Mouse (Mus musculus) ES-Bruce4 (cell line): ENCODE results near the gene Abcc9. TPM values are rescaled to one million over a fixed set of nuclear protein-coding genes. Genes with fewer than 3 reads are reported as not detected.

Experiments used
- H3K27ac ChIP-seq: 2 replicates; pipeline ENCODE4 v1.5.1; 2012; ENCODE audit warnings: low read length, inconsistent platforms; ENCODE audit not compliant: insufficient read depth
- H3K27me3 ChIP-seq: 2 replicates; pipeline ENCODE4 v1.6.1; 2012; ENCODE audit warnings: mild to moderate bottlenecking, low read length, inconsistent platforms; ENCODE audit not compliant: control insufficient read depth, poor library complexity, insufficient read depth, severe bottlenecking
- H3K36me3 ChIP-seq: 2 replicates; pipeline ENCODE4 v1.6.1; 2012; ENCODE audit warnings: inconsistent platforms, mild to moderate bottlenecking, low read length, moderate library complexity; ENCODE audit not compliant: control insufficient read depth, poor library complexity, insufficient read depth, severe bottlenecking
- H3K4me1 ChIP-seq: one replicate; pipeline ENCODE4 v1.8.1; 2011; ENCODE audit warnings: low read length; ENCODE audit not compliant: control insufficient read depth, insufficient read depth
- H3K4me3 ChIP-seq: 2 replicates; pipeline ENCODE4 v1.5.1; 2011; ENCODE audit warnings: low read depth, mild to moderate bottlenecking, low read length
- H3K9ac ChIP-seq: 2 replicates; pipeline ENCODE4 v1.6.1; 2012; ENCODE audit warnings: low read depth, mild to moderate bottlenecking, inconsistent platforms; ENCODE audit not compliant: poor library complexity, severe bottlenecking
- H3K9me3 ChIP-seq: replicated peaks from 2 replicates; pipeline ENCODE4 v1.6.1; 2012; ENCODE audit warnings: mild to moderate bottlenecking, low read length, inconsistent platforms; ENCODE audit not compliant: control insufficient read depth, poor library complexity, insufficient read depth, severe bottlenecking
- CTCF ChIP-seq: IDR thresholded peaks from one replicate; pipeline ENCODE4 v1.8.1; 2011; ENCODE audit warnings: low read depth, low read length
- EP300 ChIP-seq: IDR thresholded peaks from 2 replicates; pipeline ENCODE4 v1.6.1; 2011; ENCODE audit warnings: low read depth, low read length; ENCODE audit not compliant: insufficient read depth
- POLR2A ChIP-seq: IDR thresholded peaks from one replicate; pipeline ENCODE4 v1.8.1; 2011; ENCODE audit warnings: low read length; ENCODE audit not compliant: insufficient read depth
- polyA plus RNA-seq: library from polyadenylated mRNA; stranded (reverse); fragments of >200 nt; gene quantifications from 2 replicates; pipeline ENCODE4 v1.2.4, GENCODE M21; 2011; ENCODE audit warnings: low read depth; ENCODE audit not compliant: missing spikeins, insufficient read depth, insufficient read length

Abcc9 gene
- polyA plus RNA-seq, 1 experiment, result 0.36 TPM

DNA sequence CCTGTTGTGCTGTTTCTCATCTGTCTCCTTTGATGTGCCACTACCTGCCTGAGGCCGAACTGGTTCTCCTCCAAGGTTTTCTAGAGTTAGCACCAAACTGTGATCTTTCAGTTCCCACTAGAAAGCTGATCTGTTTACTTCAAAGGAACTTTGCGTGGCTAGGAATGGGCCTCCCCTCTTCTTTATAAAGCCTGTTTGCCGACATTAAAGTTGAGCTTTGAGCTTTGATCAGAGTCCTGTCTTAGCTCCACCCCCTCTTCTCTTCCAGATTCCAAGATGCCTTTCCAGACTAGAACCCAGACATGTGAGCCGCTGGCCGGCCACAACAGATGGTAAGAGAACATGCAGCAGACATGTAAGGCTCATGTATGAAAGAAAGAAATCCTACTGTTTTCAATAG is 47.6 kb downstream of the Abcc9 start:
- Histone ChIP-seq H3K4me1 (no peaks in the 10 kb centered on the region), H3K27ac (no peak overlapping the region), H3K9ac (no peak overlapping the region), H3K9me3 (no peaks in the 10 kb centered on the region), H3K36me3 (no peaks in the 10 kb centered on the region), H3K4me3 (no peak overlapping the region), H3K27me3 (no peaks in the 10 kb centered on the region)
- TF ChIP-seq EP300, result no peak
- no peak for TF ChIP-seq POLR2A
- no peak for TF ChIP-seq CTCF

GRCm38 (mm10) chr6:142652175-142652574 is 49.9 kb downstream of the Abcc9 start:
- 0 out of 2 replicates have a peak, but pooled peaks cover 3% of the 10 kb centered on the region for H3K9me3 ChIP-seq
- no peak overlapping the region for H3K4me3 ChIP-seq
- H3K27me3 ChIP-seq, result no peaks in the 10 kb centered on the region
- H3K4me1 ChIP-seq, result no peaks in the 10 kb centered on the region
- H3K9ac ChIP-seq, result no peak overlapping the region
- TF ChIP-seq CTCF, result no peak
- no peak for TF ChIP-seq EP300
- TF ChIP-seq POLR2A, result no peak
- H3K36me3 ChIP-seq, result no peaks in the 10 kb centered on the region
- H3K27ac ChIP-seq, result no peak overlapping the region

GRCm38 (mm10) chr6:142649331-142649730 is 52.8 kb downstream of the Abcc9 start:
- no peaks in the 10 kb centered on the region for H3K4me1 ChIP-seq
- H3K27me3 ChIP-seq, result no peaks in the 10 kb centered on the region
- TF ChIP-seq CTCF (no peak), POLR2A (no peak), EP300 (no peak)
- 0 out of 2 replicates have a peak, but pooled peaks cover 3% of the 10 kb centered on the region for H3K9me3 ChIP-seq
- H3K27ac ChIP-seq, result no peak overlapping the region
- no peak overlapping the region for H3K9ac ChIP-seq
- H3K4me3 ChIP-seq, result no peak overlapping the region
- H3K36me3 ChIP-seq, result no peaks in the 10 kb centered on the region

- TF ChIP-seq POLR2A, result no peak
- TF ChIP-seq EP300, result no peak
- Histone ChIP-seq H3K4me1 (no peaks in the 10 kb centered on the region), H3K27me3 (no peaks in the 10 kb centered on the region), H3K9ac (no peak overlapping the region), H3K36me3 (no peaks in the 10 kb centered on the region), H3K27ac (no peak overlapping the region), H3K4me3 (no peak overlapping the region), H3K9me3 (0 out of 2 replicates have a peak, but pooled peaks cover 3% of the 10 kb centered on the region)
Observed at GRCm38 (mm10) chr6:142645474-142645873, 56.6 kb downstream of the Abcc9 start.

DNA sequence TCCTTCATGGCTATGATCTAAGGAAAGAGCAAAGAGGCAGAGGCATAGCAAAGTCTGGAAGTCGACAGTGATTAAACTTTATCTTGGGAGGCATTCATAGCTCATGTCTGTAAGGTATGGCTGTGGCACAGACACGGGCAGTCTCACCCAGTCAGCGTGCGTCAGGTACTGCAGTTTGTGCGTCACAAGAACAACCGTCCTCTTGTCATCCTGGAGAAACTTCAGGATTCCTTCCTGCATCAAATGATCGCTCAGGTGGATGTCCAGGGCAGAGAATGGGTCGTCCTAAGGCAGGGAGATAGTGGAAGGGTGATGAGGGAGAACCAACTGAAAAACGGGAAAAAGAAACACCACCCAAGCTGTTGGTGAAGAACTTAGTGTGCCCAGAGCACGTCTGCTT is 62.8 kb downstream of the Abcc9 start:
- no peak overlapping the region for H3K27ac ChIP-seq
- no peak for TF ChIP-seq CTCF
- no peak for TF ChIP-seq EP300
- no peak for TF ChIP-seq POLR2A
- H3K36me3 ChIP-seq, result no peaks in the 10 kb centered on the region
- H3K27me3 ChIP-seq, result no peaks in the 10 kb centered on the region
- H3K4me3 ChIP-seq, result no peak overlapping the region
- H3K9me3 ChIP-seq, result no peaks in the 10 kb centered on the region
- no peaks in the 10 kb centered on the region for H3K4me1 ChIP-seq
- H3K9ac ChIP-seq, result no peak overlapping the region

DNA sequence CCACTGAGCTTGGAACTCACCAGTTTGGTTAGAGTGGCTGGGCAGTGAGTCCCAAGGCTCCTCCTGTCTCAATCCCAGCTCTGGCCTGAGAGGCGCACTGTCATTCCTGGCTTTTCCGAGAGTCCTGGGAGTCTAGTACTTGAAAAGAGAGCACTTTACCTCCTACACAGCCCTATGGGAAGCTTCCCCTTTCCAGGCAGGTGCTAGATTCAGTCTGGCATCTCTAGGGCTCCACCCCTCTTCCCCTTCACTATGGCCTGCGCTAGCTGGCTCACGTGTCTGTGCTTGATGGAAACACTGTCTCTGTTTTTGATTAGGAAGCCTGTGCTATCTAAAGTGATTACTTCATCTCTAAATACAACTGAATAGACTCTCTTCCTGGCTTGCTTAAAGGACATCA is 66.5 kb downstream of the Abcc9 start:
- H3K36me3 ChIP-seq, result no peaks in the 10 kb centered on the region
- no peak overlapping the region for H3K9ac ChIP-seq
- no peak overlapping the region for H3K4me3 ChIP-seq
- H3K27ac ChIP-seq, result no peak overlapping the region
- no peaks in the 10 kb centered on the region for H3K27me3 ChIP-seq
- no peaks in the 10 kb centered on the region for H3K9me3 ChIP-seq
- no peaks in the 10 kb centered on the region for H3K4me1 ChIP-seq
- TF ChIP-seq EP300, result no peak
- no peak for TF ChIP-seq POLR2A
- TF ChIP-seq CTCF, result no peak
